Mouse (Mus musculus) erythroblast, embryonic 14.5 days (primary cell): ENCODE data around the gene Nfe2.

Experiments used
- GATA1 ChIP-seq: IDR thresholded peaks from 2 replicates; pipeline ENCODE4 v1.6.1; 2012; ENCODE audit warnings: low read length, inconsistent platforms, mixed read lengths
- TAL1 ChIP-seq: IDR thresholded peaks from 3 replicates; pipeline ENCODE4 v1.6.1; 2012; ENCODE audit warnings: low read length, inconsistent platforms, mixed read lengths

- TF ChIP-seq TAL1 (no peak), GATA1 (no peak)
Observed at GRCm38 (mm10) chr15:103305070-103305678, 47.0 kb upstream of the Nfe2 start.
